23 mouse cellular contexts compared by ENCODE assay signal in the genomic region with DNA sequence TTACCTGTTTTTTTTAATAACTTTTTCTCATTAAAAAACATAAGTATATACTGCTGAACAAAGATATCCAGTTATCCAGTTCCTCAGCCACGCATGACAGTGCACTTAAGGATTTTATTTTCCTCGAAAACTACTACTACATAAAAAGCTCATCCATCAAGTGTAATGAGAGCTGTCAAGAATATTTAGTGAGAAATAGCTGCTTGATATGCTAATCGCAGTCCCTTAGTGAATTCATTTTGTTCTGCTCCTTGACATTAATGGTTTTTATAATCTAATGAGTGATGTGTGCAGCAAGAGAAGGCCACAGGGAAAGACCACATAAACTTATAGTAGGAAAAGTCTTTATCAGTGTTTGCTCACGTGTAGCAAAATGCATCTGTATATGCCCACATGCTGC.
DNase-seq lines count a peak whose midpoint lies in the region; ATAC-seq lines count a peak whose summit lies in the region.
"Had no signal": no experiment of that assay in that cellular context is flagged by ENCODE, and none has a peak within 500 bp of the region (broad histone marks: within the 10 kb centered on the region; RNA-seq: fewer than 3 reads in every experiment).

No protein-coding gene starts in this region.

- no peak overlapping the region for H3K27ac ChIP-seq in forebrain, embryonic 14.5 days (ENCODE audit: low read depth, low read length)
- H3K27ac ChIP-seq in forebrain, embryonic 12.5 days: no peak overlapping the region
- H3K27ac ChIP-seq in neural tube, embryonic 11.5 days (ENCODE audit: low read depth, low read length): no peak overlapping the region
- no peak overlapping the region for H3K27ac ChIP-seq in neural tube, embryonic 15.5 days (replicated peaks)
- no peak overlapping the region for H3K27ac ChIP-seq in hindbrain, embryonic 13.5 days
- H3K27ac ChIP-seq in neural tube, embryonic 14.5 days (ENCODE audit: low read depth, low read length): no peak overlapping the region
- H3K27ac ChIP-seq: heart, embryonic 15.5 days; kidney, postnatal 0 days; limb, embryonic 13.5 days; liver, embryonic 12.5 days had no signal

- no peak overlapping the region for H3K4me2 ChIP-seq in forebrain, embryonic 14.5 days (ENCODE audit: low read length)
- no peak overlapping the region for H3K4me2 ChIP-seq in forebrain, embryonic 12.5 days
- H3K4me2 ChIP-seq in neural tube, embryonic 11.5 days (ENCODE audit: low read depth): no peak overlapping the region
- H3K4me2 ChIP-seq in neural tube, embryonic 15.5 days: no peak overlapping the region
- no peak overlapping the region for H3K4me2 ChIP-seq in hindbrain, embryonic 13.5 days
- H3K4me2 ChIP-seq in neural tube, embryonic 14.5 days (ENCODE audit: low read depth, low read length): no peak overlapping the region
- H3K4me2 ChIP-seq: heart, embryonic 15.5 days; limb, embryonic 13.5 days; liver, embryonic 12.5 days had no signal

- no peaks in the 10 kb centered on the region for H3K4me1 ChIP-seq in forebrain, embryonic 14.5 days (ENCODE audit: control insufficient read depth, insufficient read depth, low read length)
- H3K4me1 ChIP-seq in forebrain, embryonic 12.5 days: no peaks in the 10 kb centered on the region
- no peaks in the 10 kb centered on the region for H3K4me1 ChIP-seq in neural tube, embryonic 11.5 days (ENCODE audit: control insufficient read depth, insufficient read depth, low read length)
- no peaks in the 10 kb centered on the region for H3K4me1 ChIP-seq in neural tube, embryonic 15.5 days
- no peaks in the 10 kb centered on the region for H3K4me1 ChIP-seq in hindbrain, embryonic 13.5 days (replicated peaks)
- no peaks in the 10 kb centered on the region for H3K4me1 ChIP-seq in neural tube, embryonic 14.5 days (ENCODE audit: control insufficient read depth, insufficient read depth, low read length)
- H3K4me1 ChIP-seq: heart, embryonic 15.5 days; limb, embryonic 13.5 days; liver, embryonic 12.5 days had no signal

- WGBS in forebrain, embryonic 14.5 days: 70% methylated on average over 4 of the region's 4 CpGs
- WGBS in forebrain, embryonic 12.5 days: 71% methylated on average over 4 of the region's 4 CpGs
- 69% methylated on average over 4 of the region's 4 CpGs for WGBS in neural tube, embryonic 11.5 days
- 48% methylated on average over 4 of the region's 4 CpGs for WGBS in neural tube, embryonic 15.5 days
- WGBS in hindbrain, embryonic 13.5 days: 39% methylated on average over 4 of the region's 4 CpGs
- WGBS in neural tube, embryonic 14.5 days: 41% methylated on average over 4 of the region's 4 CpGs

- no peaks in the 10 kb centered on the region for H3K27me3 ChIP-seq in forebrain, embryonic 14.5 days (replicated peaks; ENCODE audit: control insufficient read depth, insufficient read depth, low read length)
- no peaks in the 10 kb centered on the region for H3K27me3 ChIP-seq in forebrain, embryonic 12.5 days
- H3K27me3 ChIP-seq in neural tube, embryonic 11.5 days (ENCODE audit: control insufficient read depth, insufficient read depth, low read length): no peaks in the 10 kb centered on the region
- no peaks in the 10 kb centered on the region for H3K27me3 ChIP-seq in neural tube, embryonic 15.5 days (replicated peaks)
- no peaks in the 10 kb centered on the region for H3K27me3 ChIP-seq in hindbrain, embryonic 13.5 days
- H3K27me3 ChIP-seq in neural tube, embryonic 14.5 days (ENCODE audit: control insufficient read depth, insufficient read depth, low read length): no peaks in the 10 kb centered on the region
- H3K27me3 ChIP-seq: heart, embryonic 15.5 days; limb, embryonic 13.5 days; liver, embryonic 12.5 days had no signal

- H3K36me3 ChIP-seq in forebrain, embryonic 14.5 days (ENCODE audit: control insufficient read depth, insufficient read depth, low read length): no peaks in the 10 kb centered on the region
- no peaks in the 10 kb centered on the region for H3K36me3 ChIP-seq in forebrain, embryonic 12.5 days (replicated peaks)
- H3K36me3 ChIP-seq in neural tube, embryonic 11.5 days (ENCODE audit: control insufficient read depth, insufficient read depth, low read length): no peaks in the 10 kb centered on the region
- no peaks in the 10 kb centered on the region for H3K36me3 ChIP-seq in neural tube, embryonic 15.5 days
- no peaks in the 10 kb centered on the region for H3K36me3 ChIP-seq in hindbrain, embryonic 13.5 days
- no peaks in the 10 kb centered on the region for H3K36me3 ChIP-seq in neural tube, embryonic 14.5 days (ENCODE audit: control insufficient read depth, insufficient read depth, low read length)
- H3K36me3 ChIP-seq: heart, embryonic 15.5 days; limb, embryonic 13.5 days; liver, embryonic 12.5 days had no signal

- peak; percentile 67 for ATAC-seq in forebrain, embryonic 14.5 days
- ATAC-seq in forebrain, embryonic 12.5 days (ENCODE audit: low FRiP score): no peak; the same call in 1 of the 2 replicates
- peak; percentile 77; the same call in 1 of the 2 replicates for ATAC-seq in neural tube, embryonic 11.5 days (ENCODE audit: insufficient read depth, low FRiP score, low TSS enrichment)
- ATAC-seq in neural tube, embryonic 15.5 days (ENCODE audit: low FRiP score): no peak
- ATAC-seq in hindbrain, embryonic 13.5 days (ENCODE audit: low FRiP score): peak; percentile 49; the same call in 1 of the 2 replicates
- ATAC-seq in neural tube, embryonic 14.5 days (ENCODE audit: low read depth): peak; percentile 51; the same call in 1 of the 2 replicates
- ATAC-seq: inflammation-experienced regulatory T-cells, adult 6 months; liver, embryonic 12.5 days had no signal

- H3K9me3 ChIP-seq in forebrain, embryonic 14.5 days (replicated peaks; ENCODE audit: control insufficient read depth, low read length): no peaks in the 10 kb centered on the region
- H3K9me3 ChIP-seq in forebrain, embryonic 12.5 days: no peaks in the 10 kb centered on the region
- no peaks in the 10 kb centered on the region for H3K9me3 ChIP-seq in neural tube, embryonic 11.5 days (ENCODE audit: control insufficient read depth, low read length)
- H3K9me3 ChIP-seq in neural tube, embryonic 15.5 days (replicated peaks): no peaks in the 10 kb centered on the region
- no peaks in the 10 kb centered on the region for H3K9me3 ChIP-seq in hindbrain, embryonic 13.5 days
- no peaks in the 10 kb centered on the region for H3K9me3 ChIP-seq in neural tube, embryonic 14.5 days (ENCODE audit: control insufficient read depth, low read length)
- H3K9me3 ChIP-seq: heart, embryonic 15.5 days; limb, embryonic 13.5 days; liver, embryonic 12.5 days had no signal

- no peak overlapping the region for H3K4me3 ChIP-seq in forebrain, embryonic 14.5 days (ENCODE audit: low read depth, low read length)
- no peak overlapping the region for H3K4me3 ChIP-seq in forebrain, embryonic 12.5 days (replicated peaks)
- no peak overlapping the region for H3K4me3 ChIP-seq in neural tube, embryonic 11.5 days (ENCODE audit: low read depth, low read length)
- H3K4me3 ChIP-seq in neural tube, embryonic 15.5 days (replicated peaks): no peak overlapping the region
- H3K4me3 ChIP-seq in hindbrain, embryonic 13.5 days: no peak overlapping the region
- no peak overlapping the region for H3K4me3 ChIP-seq in neural tube, embryonic 14.5 days (ENCODE audit: low read depth, low read length)
- H3K4me3 ChIP-seq: heart, embryonic 15.5 days; limb, embryonic 13.5 days; liver, embryonic 12.5 days had no signal

- no peak overlapping the region for H3K9ac ChIP-seq in forebrain, embryonic 14.5 days (ENCODE audit: low read length)
- no peak overlapping the region for H3K9ac ChIP-seq in forebrain, embryonic 12.5 days
- H3K9ac ChIP-seq in neural tube, embryonic 11.5 days (ENCODE audit: low read length): no peak overlapping the region
- no peak overlapping the region for H3K9ac ChIP-seq in neural tube, embryonic 15.5 days (replicated peaks)
- H3K9ac ChIP-seq in hindbrain, embryonic 13.5 days: no peak overlapping the region
- H3K9ac ChIP-seq in neural tube, embryonic 14.5 days (replicated peaks; ENCODE audit: low read depth, low read length): no peak overlapping the region
- H3K9ac ChIP-seq: heart, embryonic 15.5 days; limb, embryonic 13.5 days; liver, embryonic 12.5 days had no signal

- DNase-seq in forebrain, embryonic 14.5 days (ENCODE audit: low spot score): peak; percentile 50
- DNase-seq in neural tube, embryonic 11.5 days (ENCODE audit: low spot score): no peak
- no peak for DNase-seq in right cerebral cortex, postnatal 36 days (ENCODE audit: low spot score in 2 of 2)
- no peak for DNase-seq in frontal cortex, postnatal 10 days (ENCODE audit: low spot score in 2 of 2)
- DNase-seq: adrenal gland, postnatal 36 days; cerebellum, adult 11-12 months; cerebellum, postnatal 10 days; heart, postnatal 36 days; kidney, adult 2 months; layer of hippocampus, adult 9-11 months; lung, adult 18-20 months; lung, postnatal 10 days; thymus, adult 2 months; thymus, postnatal 4 days had no signal

Comparison
In these comparisons a context has a peak if more than half of its experiments do, and no peak if none do; other contexts are left out.
1. ATAC-seq: peak in forebrain, embryonic 14.5 days (single experiment), neural tube, embryonic 11.5 days (single experiment), hindbrain, embryonic 13.5 days (single experiment) and neural tube, embryonic 14.5 days (single experiment); none in forebrain, embryonic 12.5 days (single experiment) and neural tube, embryonic 15.5 days (single experiment).